Mouse (Mus musculus) brain, adult 2 months (tissue): Measurements from ENCODE around the gene Mvp.
A peak's percentile ranks its signal among the peaks of the same experiment; 100 is the strongest.

Source experiments
- DNase-seq: peaks from one replicate; pipeline ENCODE4 v3.0.0; 2011; ENCODE audit warnings: low read depth, low spot score

Gene Mvp

GRCm38 (mm10) chr7:127014320-127014719 lies at the start of gene Mvp:
TSS of gene Mvp (minus strand) at chr7:127014621.
- DNase-seq, result peak; percentile 73

- peak; percentile 62 for DNase-seq
Measured at GRCm38 (mm10) chr7:127055026-127055585, 40.7 kb upstream of the Mvp start.

- peak; percentile 94 for DNase-seq
Measured at GRCm38 (mm10) chr7:127041851-127042672, 27.6 kb upstream of the Mvp start, which contains the start of gene Kif22. TSS of gene Kif22 (minus strand) at chr7:127042471.

- no peak for DNase-seq
Measured at GRCm38 (mm10) chr7:127031244-127031643, 16.8 kb upstream of the Mvp start.

- DNase-seq, result no peak
Measured at GRCm38 (mm10) chr7:127030172-127030571, 15.8 kb upstream of the Mvp start.

- peak; percentile 61 for DNase-seq
Measured at GRCm38 (mm10) chr7:127027885-127028284, 13.5 kb upstream of the Mvp start.

GRCm38 (mm10) chr7:127026984-127027726 lies 12.7 kb upstream of the Mvp start, which contains the start of gene Maz:
TSS of gene Maz (minus strand) at chr7:127027037.
- DNase-seq, result peak; percentile 100

- DNase-seq, result no peak
Measured at GRCm38 (mm10) chr7:127026616-127026983, 12.2 kb upstream of the Mvp start.

- DNase-seq, result peak; percentile 69
Measured at GRCm38 (mm10) chr7:127026161-127026600, 11.8 kb upstream of the Mvp start.

- peak; percentile 45 for DNase-seq
Measured at GRCm38 (mm10) chr7:127025556-127026160, 11.2 kb upstream of the Mvp start.

GRCm38 (mm10) chr7:127024755-127025555 lies 10.5 kb upstream of the Mvp start:
- DNase-seq, result peak; percentile 97

- peak; percentile 57 for DNase-seq
Measured at GRCm38 (mm10) chr7:127023896-127024690, 9.7 kb upstream of the Mvp start.

- no peak for DNase-seq
Measured at GRCm38 (mm10) chr7:127023272-127023691, 8.9 kb upstream of the Mvp start.

- no peak for DNase-seq
Measured at GRCm38 (mm10) chr7:127022528-127023271, 8.3 kb upstream of the Mvp start.

- no peak for DNase-seq
Measured at GRCm38 (mm10) chr7:127021563-127022527, 7.4 kb upstream of the Mvp start.

- DNase-seq, result peak; percentile 91
Measured at GRCm38 (mm10) chr7:127020901-127021562, 6.6 kb upstream of the Mvp start, which contains the start of the genes Gm42742 and Prrt2. TSS of gene Gm42742 (minus strand) at chr7:127021097. TSS of gene Prrt2 (minus strand) at chr7:127021211.

GRCm38 (mm10) chr7:127020491-127020890 lies 6.1 kb upstream of the Mvp start:
- DNase-seq, result peak; percentile 60
